Mouse (Mus musculus): Measurements from ENCODE around the gene Gjb6.

The Gjb6 gene

GRCm38 (mm10) chr14:57133161-57133661, at the start of gene Gjb6:
Gene Gjb6, minus strand, starts transcription at chr14:57133611.
- DNase-seq = no peak

GRCm38 (mm10) chr14:57165493-57165892, 32.1 kb upstream of the Gjb6 start:
- DNase-seq = no peak

- no peak for DNase-seq
Observed at GRCm38 (mm10) chr14:57161833-57162232, 28.4 kb upstream of the Gjb6 start.

GRCm38 (mm10) chr14:57161201-57161600, 27.8 kb upstream of the Gjb6 start:
- no peak for DNase-seq

GRCm38 (mm10) chr14:57154916-57155315, 21.5 kb upstream of the Gjb6 start:
- no peak for DNase-seq

- DNase-seq = no peak
Observed at GRCm38 (mm10) chr14:57145741-57146140, 12.3 kb upstream of the Gjb6 start.

GRCm38 (mm10) chr14:57135265-57135664, 1.9 kb upstream of the Gjb6 start:
- no peak for DNase-seq

GRCm38 (mm10) chr14:57127383-57127782, 6.0 kb downstream of the Gjb6 start:
- DNase-seq = no peak

GRCm38 (mm10) chr14:57122295-57122694, 11.1 kb downstream of the Gjb6 start:
- DNase-seq = no peak

- DNase-seq = no peak
Observed at GRCm38 (mm10) chr14:57115823-57116544, 17.4 kb downstream of the Gjb6 start, which contains the start of gene Gm4491. Gene Gm4491, minus strand, starts transcription at chr14:57115883.

- DNase-seq = peak; percentile 39
Observed at GRCm38 (mm10) chr14:57109194-57109593, 24.2 kb downstream of the Gjb6 start.

GRCm38 (mm10) chr14:57107916-57108315, 25.5 kb downstream of the Gjb6 start:
- no peak for DNase-seq

GRCm38 (mm10) chr14:57107091-57107490, 26.3 kb downstream of the Gjb6 start:
- DNase-seq = no peak

GRCm38 (mm10) chr14:57105721-57106120, 27.7 kb downstream of the Gjb6 start:
- DNase-seq = no peak

GRCm38 (mm10) chr14:57105111-57105510, 28.3 kb downstream of the Gjb6 start:
- DNase-seq = no peak

GRCm38 (mm10) chr14:57104106-57105023, 29.0 kb downstream of the Gjb6 start, which contains the start of gene Gjb2:
Gene Gjb2, minus strand, starts transcription at chr14:57104702.
- peak; percentile 36 for DNase-seq

- peak; percentile 7 for DNase-seq
Observed at GRCm38 (mm10) chr14:57103711-57104105, 29.7 kb downstream of the Gjb6 start.

GRCm38 (mm10) chr14:57103121-57103520, 30.3 kb downstream of the Gjb6 start:
- DNase-seq = no peak

- no peak for DNase-seq
Observed at GRCm38 (mm10) chr14:57101623-57102022, 31.8 kb downstream of the Gjb6 start.

GRCm38 (mm10) chr14:57095855-57096254, 37.6 kb downstream of the Gjb6 start:
- DNase-seq = no peak

GRCm38 (mm10) chr14:57093029-57093428, 40.4 kb downstream of the Gjb6 start:
- DNase-seq = peak; percentile 68

GRCm38 (mm10) chr14:57090001-57090400, 43.4 kb downstream of the Gjb6 start:
- DNase-seq = no peak

- DNase-seq = no peak
Observed at GRCm38 (mm10) chr14:57089107-57089506, 44.3 kb downstream of the Gjb6 start.

Measured in thymus, postnatal 14 days (tissue).